Mouse (Mus musculus): Measurements from ENCODE around the gene Stum.

The Stum gene

DNA sequence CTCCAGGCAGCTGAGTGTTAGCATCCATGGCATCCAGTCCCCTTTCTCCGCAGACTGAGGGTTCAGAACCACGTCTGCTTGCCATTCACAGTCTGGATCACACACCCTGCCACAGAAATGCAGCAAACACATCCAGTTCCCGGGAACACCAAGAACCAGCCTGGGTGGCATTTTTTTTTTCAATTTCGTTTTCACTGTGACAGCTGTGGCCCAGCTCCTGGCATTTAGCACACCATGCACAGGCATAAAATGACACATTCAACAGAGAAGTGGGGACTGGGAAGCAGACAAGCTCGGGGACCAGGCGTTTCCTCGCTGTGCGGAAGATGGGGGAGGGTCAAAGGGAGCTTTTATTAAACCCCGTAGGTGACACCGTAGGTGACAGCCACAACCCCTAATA is 55.6 kb downstream of the Stum start:
- DNase-seq: no peak

- DNase-seq: no peak
Observed at GRCm38 (mm10) chr1:180426405-180426804, 56.9 kb downstream of the Stum start.

DNA sequence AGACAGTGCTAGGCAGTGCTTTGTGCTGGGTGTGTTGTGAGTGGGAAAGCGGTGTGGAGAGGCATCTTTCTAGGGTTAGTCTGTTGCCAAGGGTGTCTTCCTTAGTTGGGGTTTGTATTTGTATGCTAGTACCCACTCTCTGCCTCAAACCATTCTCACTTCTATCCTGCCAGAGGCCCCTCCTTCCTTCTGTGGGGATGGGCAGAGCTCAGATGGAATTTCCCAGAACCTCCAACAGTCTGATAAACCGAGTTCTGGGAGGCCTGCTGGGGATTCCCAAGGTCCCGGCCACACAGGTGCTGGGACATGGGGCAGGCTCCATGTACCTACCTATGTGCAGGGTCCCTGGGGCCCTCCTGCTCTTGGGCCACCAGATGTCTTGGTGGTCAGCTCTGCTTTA is 59.4 kb downstream of the Stum start:
- no peak for DNase-seq

DNA sequence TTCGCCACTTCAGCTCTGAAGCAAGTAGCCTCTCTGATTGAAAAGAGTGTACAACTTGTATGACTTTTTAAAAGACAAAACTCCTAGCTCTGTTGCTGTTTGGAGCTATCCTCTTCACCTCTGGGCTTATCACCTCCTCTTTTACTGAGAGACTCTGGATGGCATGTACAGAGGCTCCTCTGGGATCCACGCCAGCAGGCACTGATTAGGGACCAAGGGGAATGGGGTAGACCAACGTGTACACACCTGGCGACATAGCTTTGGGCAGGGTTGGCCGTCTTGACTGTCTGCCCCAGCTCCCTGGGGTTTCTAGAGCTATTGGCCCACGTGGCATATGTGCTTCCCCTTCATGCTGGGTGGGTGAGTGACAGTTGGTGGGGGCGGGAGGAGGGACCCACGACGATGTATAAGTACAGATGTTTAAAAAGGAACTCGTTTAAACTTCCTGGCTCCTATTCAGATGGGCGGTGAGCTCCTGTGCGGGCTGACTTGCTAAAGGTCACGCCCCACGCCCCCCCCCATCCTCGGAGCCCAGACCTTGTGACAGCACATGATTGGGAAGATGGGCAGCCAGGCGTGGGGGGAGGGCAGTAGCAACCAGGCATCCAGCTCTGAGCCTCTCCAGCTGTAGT is 60.2 kb downstream of the Stum start:
- DNase-seq: peak in 1 of 2 experiments; percentile 46

DNA sequence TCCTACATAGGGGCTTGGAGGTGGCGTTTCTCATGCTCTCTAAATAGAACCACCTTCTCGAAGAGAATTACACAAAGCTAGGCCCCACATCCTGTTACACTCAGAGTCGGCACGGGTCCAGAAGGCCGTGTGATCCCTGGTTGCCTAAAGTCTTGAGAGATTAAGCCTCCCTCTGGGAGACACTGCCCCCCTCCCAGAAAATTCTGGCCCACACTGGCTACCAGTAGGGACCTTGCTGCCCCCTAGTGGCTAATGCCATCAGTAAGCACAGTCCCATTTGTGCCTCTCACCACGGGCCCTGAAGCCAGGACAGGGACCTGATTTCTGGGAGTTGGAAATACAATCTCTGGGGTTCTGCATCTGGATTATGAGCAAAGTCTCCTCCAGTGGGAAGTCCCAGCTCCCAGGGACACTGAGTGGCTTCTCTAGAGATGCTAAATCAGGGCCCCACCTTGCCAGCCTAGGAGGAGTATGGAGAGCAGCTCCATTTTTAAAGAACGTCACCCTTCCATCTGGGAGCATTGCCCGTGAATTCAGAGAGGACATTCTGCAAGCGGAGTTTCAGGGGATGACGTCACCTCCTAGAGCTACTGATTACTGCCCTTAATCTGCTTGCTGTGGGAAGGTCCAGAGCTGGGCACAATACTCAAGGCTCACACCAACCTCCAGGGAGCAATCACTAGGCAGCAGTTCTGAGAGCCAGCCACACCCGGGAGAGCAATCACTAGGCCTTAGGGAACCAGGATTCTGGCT is 61.1 kb downstream of the Stum start:
- peak; percentile 32 to 67 for DNase-seq

- DNase-seq: no peak
Observed at GRCm38 (mm10) chr1:180421165-180421909, 62.0 kb downstream of the Stum start.

- DNase-seq: no peak
Observed at GRCm38 (mm10) chr1:180420496-180421164, 62.7 kb downstream of the Stum start.

DNA sequence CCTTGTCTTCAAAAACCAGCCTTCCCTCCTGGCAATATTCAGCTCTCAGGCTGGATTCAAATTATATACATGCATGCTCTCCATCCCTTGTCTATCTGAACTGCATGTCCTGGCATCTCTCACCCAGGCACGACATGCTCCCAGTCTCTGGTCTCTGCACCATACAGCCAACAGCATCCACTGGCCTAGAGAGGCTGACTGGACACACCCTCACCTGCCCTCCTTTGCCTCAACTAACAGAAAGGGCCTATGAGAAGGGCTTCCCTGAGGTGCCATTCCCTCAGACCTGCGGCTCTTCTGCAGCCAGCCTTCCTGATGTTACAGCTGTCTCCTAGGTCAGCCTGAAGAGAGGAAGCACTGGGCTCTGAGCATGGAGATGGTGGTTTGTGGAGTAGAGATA is 64.2 kb downstream of the Stum start:
- no peak for DNase-seq

DNA sequence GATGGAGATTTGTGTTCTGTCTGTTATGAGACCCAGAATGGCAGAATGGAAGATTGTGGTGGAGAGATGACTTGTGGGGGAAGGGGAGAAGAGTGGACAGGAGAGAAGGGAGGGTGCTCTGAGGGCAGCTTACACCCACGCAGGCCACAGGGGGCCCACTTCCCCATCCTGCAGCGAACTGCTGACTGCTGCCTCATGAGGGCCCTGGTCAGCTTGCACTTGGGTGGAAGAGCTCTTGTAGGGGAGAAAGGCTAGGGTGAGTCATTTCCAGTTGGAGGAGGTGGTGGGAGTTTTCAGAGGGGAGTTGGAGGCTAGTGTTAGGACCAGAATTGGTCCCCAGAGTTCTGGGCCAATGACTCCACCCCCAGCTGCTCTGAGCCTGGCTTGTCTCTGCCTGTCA is 66.2 kb downstream of the Stum start:
- DNase-seq: no peak

DNA sequence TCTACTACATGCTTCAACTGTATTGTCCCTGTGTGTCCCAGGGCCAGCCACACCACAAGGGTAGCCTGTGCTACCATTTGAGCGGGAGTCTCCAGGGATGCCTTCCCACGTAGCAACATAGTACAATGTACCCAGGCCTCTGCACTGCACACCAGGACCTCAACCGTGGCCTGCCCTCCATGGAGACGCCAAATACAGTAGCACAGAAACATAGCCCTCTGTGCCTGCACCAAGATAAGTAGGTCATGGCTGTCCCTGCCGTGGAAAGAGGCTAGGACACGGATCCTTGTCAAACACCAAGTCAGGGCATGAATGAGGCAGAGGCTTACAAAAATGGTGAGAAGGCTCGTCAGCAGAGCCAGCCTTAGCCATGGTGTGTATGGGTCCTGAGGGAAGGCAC is 67.5 kb downstream of the Stum start:
- DNase-seq: no peak

DNA sequence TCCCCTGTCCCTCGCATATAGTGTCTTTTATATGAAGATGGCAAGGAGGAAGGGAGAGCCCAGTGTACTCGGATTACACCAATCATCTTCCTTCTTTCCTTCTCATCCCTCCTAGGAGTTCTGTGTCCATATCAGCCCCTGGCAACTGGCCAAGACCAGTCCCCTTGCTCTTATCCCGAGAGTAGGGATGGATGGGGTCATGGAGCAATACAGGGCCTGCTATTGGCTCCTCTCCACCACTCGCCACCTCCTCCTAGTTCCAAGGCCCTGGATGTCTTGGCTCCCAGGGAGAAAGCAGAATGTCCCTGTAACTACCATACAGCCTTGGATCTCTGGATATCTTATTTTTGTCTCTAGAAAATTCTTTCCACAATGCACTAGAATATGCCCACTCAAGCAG is 68.2 kb downstream of the Stum start:
- no peak for DNase-seq

DNA sequence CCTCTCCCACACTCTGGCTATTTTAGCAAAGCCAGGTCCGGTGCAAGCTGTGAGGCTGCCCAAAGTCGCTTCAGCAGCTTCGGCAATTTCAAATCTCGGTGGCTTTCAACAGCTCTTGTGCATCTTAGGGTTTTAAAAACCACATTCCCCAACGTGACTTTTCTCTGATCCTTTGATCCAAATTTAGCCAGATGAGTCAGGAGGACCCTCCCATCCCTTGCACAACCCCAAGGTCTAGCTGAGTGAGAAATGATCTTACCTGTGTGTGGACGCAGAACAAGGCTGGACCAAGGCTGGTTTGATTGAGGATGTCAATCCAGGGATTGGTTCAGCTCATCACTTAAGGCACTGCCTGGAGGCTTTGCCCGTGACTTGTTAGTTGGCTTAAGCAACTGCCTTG is 73.0 kb downstream of the Stum start:
- no peak for DNase-seq

- DNase-seq: peak in 1 of 2 experiments; percentile 8
Observed at GRCm38 (mm10) chr1:180409771-180410170, 73.5 kb downstream of the Stum start.

DNA sequence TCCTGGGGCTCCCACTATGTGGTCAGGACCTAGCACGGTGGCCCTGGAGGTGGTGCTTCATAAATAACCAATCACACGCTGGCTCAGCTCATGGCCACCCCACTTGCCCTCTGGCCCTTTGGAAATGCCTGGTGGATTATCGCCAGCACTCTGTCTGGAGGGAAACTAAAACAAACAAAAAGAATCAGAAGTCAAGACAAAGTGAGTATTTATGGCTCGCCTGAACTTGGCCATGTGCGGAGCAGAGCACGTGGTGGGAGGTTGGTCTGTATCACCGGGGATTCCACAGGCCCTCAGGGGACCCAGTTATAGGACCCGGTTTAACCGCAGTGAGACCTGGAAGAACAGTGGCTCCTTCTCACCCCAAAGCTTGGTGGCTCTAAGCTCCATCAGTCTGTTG is 74.5 kb downstream of the Stum start:
- DNase-seq: no peak

DNA sequence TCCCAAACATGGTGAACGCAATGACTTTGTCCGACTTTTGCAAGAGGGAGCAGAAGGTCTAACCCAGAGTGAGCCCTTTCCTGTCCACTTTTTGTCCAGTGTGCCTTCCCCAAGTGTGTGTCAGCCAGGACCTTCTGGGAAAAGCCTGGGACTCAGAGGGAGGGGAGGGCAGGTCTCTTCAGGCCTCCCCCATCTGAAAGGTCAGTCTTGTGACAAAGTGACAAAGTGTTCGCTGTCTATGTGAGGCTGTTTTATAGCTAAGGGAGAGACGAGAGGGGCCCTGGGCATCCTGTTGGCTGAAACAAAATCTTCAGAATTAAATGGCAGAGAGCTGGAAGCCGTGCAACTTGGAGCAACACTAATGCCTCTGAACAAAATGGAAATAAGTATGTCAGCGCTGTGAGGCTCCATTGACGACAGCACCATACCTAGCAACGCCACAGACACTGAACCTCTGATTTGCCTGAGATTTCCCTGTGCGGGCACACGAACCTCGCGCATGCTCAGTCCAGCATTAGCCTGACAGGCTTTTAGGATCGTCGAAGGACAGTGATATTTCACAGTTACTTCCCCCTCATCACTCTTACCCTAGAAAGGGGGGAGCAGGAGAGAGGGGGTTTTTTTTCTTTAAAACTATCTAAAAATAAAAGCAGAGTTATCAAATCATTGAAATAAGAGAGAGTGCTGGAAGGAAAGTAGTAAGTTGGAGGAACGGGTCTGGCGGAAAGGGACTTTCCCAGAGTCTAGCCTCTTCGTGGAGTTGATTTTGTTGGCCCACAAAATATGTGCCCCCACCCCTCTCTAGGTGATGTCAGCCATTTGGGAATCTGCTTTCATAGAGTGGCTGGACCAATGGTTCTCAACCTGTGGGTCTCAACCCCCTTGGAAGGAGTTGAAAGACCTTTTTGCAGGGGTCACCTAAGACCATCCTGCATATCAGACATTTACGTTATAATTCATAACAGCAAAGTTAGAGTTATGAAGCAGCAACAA is 75.3 kb downstream of the Stum start:
- DNase-seq: no peak

DNA sequence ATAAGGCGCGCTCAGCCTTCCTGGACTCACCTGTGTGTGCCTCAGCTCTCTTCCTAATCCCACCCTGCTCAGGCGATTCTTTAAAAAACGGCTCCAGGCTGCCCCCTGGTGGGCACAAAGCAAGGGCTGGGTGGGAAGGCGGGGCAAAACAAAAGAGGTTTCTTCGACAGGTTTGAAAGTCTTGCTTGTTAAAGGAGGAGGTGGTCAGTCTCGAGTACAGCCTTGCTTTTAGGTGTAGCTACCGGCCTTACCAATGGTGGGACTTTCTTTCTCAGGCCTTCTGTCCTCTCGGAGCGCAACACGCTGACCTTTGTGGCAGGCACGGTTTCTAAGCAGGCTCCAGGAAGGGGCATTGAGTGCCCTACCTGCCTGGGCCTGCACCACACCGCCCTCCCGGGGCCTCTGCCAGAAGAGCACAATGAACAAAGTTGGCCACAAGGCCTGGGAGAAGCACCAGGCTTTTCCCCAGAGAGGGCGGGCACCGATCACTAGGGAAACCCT is 76.1 kb downstream of the Stum start:
- DNase-seq: peak; percentile 50 to 74

GRCm38 (mm10) chr1:180406336-180407035 is 76.8 kb downstream of the Stum start:
- no peak for DNase-seq

- DNase-seq: no peak
Observed at GRCm38 (mm10) chr1:180405576-180406335, 77.5 kb downstream of the Stum start.

- DNase-seq: no peak
Observed at GRCm38 (mm10) chr1:180404706-180405105, 78.6 kb downstream of the Stum start.
